Mouse (Mus musculus) heart, embryonic 13.5 days (tissue): Measurements from ENCODE around the gene Il1f10. TPM values are rescaled to one million over a fixed set of nuclear protein-coding genes. Genes with fewer than 3 reads are reported as not detected.

ENCODE experiments used
- ATAC-seq: fragments of 200-750 bp; cut with Nextera tagmentation; 2 replicates; pipeline ENCODE4 v1.8.0; 2017; ENCODE audit warnings: moderate TSS enrichment; ENCODE audit not compliant: insufficient number of reproducible peaks, low FRiP score, low TSS enrichment; ENCODE audit errors: extremely low read depth
- H3K27ac ChIP-seq: fragments of 300-500 bp; sonication (generic); replicated peaks from 2 replicates; pipeline ENCODE4 v1.5.1; 2015; ENCODE audit warnings: moderate library complexity, mild to moderate bottlenecking, inconsistent platforms
- H3K27me3 ChIP-seq: fragments of 300-500 bp; sonication (generic); replicated peaks from 2 replicates; pipeline ENCODE4 v1.6.1; 2015; ENCODE audit warnings: mild to moderate bottlenecking, inconsistent platforms
- H3K36me3 ChIP-seq: fragments of 300-500 bp; sonication (generic); 2 replicates; pipeline ENCODE4 v1.6.1; 2015; ENCODE audit warnings: mild to moderate bottlenecking, inconsistent platforms
- H3K4me1 ChIP-seq: fragments of 300-500 bp; sonication (generic); 2 replicates; pipeline ENCODE4 v1.6.1; 2015; ENCODE audit warnings: inconsistent platforms
- H3K4me2 ChIP-seq: fragments of 300-500 bp; sonication (generic); 2 replicates; pipeline ENCODE4 v1.6.1; 2015; ENCODE audit warnings: inconsistent platforms, mild to moderate bottlenecking, moderate library complexity
- H3K4me3 ChIP-seq: fragments of 300-500 bp; sonication (generic); 2 replicates; pipeline ENCODE4 v1.5.1; 2015; ENCODE audit warnings: moderate library complexity, mild to moderate bottlenecking, inconsistent platforms
- H3K9ac ChIP-seq: fragments of 300-500 bp; sonication (generic); 2 replicates; pipeline ENCODE4 v1.6.1; 2015; ENCODE audit warnings: inconsistent platforms, mild to moderate bottlenecking, moderate library complexity
- H3K9me3 ChIP-seq: fragments of 300-500 bp; sonication (generic); 2 replicates; pipeline ENCODE4 v1.6.1; 2016; ENCODE audit warnings: inconsistent platforms
- WGBS: fragments of 180-500 bp; shearing (Covaris S2); methylation state at CpG from one replicate; pipeline ENCODE4 v1.1.7; 2015; ENCODE audit warnings: mixed read lengths; 5-methylcytosine and 5-hydroxymethylcytosine counted together
- polyA plus RNA-seq: library from polyadenylated mRNA; unstranded; fragments of >200 nt; fragmentation: Nextera tagmentation; extraction: Ambion mirVana; gene quantifications from 2 replicates; pipeline ENCODE4 v1.2.1, GENCODE M21; 2015

Gene Il1f10
- not detected in 2 replicates for polyA plus RNA-seq

- Histone ChIP-seq H3K9me3 (no peaks in the 10 kb centered on the region), H3K36me3 (no peaks in the 10 kb centered on the region), H3K27ac (no peak within 1 kb of the TSS), H3K9ac (no peak within 1 kb of the TSS), H3K4me1 (peaks cover 3% of the 10 kb centered on the region; the same call in 1 of the 2 replicates), H3K4me3 (no peak within 1 kb of the TSS), H3K4me2 (no peak within 1 kb of the TSS), H3K27me3 (0 out of 2 replicates have a peak, but pooled peaks cover 2% of the 10 kb centered on the region)
- 69% methylated on average over 5 of the region's 5 CpGs for WGBS
- ATAC-seq: no peak
These were observed at the start of gene Il1f10 for GRCm38 (mm10) chr2:24290896-24291295. TSS of gene Il1f10 (plus strand) at chr2:24291196.

GRCm38 (mm10) chr2:24267503-24267902 is 23.5 kb upstream of the Il1f10 start:
- ATAC-seq: no peak
- Histone ChIP-seq H3K4me2 (no peak overlapping the region), H3K4me1 (no peaks in the 10 kb centered on the region), H3K4me3 (no peak overlapping the region), H3K27me3 (no peaks in the 10 kb centered on the region), H3K36me3 (no peaks in the 10 kb centered on the region), H3K9me3 (no peaks in the 10 kb centered on the region), H3K27ac (no peak overlapping the region), H3K9ac (no peak overlapping the region)
- 69% methylated on average over 1 of the region's 1 CpGs for WGBS

DNA sequence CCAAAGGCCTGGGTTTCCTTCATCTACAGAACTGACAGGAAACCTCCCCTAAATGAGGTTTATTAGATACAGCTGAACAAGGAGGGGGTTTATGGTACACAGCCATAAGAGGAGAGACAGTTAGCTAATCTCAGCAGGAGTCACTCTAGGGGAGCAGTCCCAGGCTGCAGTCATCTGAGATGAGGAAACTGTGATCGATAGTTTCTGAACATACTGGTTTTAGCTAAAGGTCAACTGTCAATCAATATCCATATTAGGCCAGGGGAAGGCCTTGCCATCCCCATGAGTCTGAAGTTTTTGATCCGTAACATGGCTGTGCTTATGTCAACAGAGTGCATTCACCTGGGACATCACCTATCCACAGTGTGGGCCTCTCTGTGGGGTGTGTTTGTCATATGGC is 17.4 kb upstream of the Il1f10 start:
- Histone ChIP-seq H3K27me3 (no peaks in the 10 kb centered on the region), H3K4me3 (no peak overlapping the region), H3K4me2 (no peak overlapping the region), H3K36me3 (no peaks in the 10 kb centered on the region), H3K9ac (no peak overlapping the region), H3K27ac (no peak overlapping the region), H3K9me3 (no peaks in the 10 kb centered on the region), H3K4me1 (no peaks in the 10 kb centered on the region)
- 79% methylated on average over 2 of the region's 2 CpGs for WGBS
- no peak for ATAC-seq

DNA sequence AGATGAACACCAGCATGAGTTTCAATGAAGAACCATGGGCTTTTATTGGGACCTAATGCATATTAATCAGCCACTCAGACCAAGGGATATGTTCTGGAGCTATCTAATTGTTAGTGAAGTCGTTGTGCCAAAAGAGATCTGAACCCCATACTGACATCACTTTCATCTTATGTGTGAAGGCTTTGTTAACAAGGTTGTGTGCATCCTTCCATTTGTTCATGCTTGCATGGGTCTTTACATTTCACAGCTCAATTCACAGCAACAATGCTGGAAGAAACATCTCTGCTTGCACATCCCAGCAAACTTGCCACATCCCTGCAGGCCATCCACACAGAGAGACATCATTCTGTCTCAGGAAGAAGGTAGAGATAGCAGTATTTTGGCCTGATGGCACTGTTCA is 15.8 kb upstream of the Il1f10 start:
- Histone ChIP-seq H3K36me3 (no peaks in the 10 kb centered on the region), H3K4me3 (no peak overlapping the region), H3K27ac (no peak overlapping the region), H3K27me3 (no peaks in the 10 kb centered on the region), H3K9me3 (no peaks in the 10 kb centered on the region), H3K4me2 (no peak overlapping the region), H3K9ac (no peak overlapping the region), H3K4me1 (no peaks in the 10 kb centered on the region)
- no peak for ATAC-seq
- 44% methylated on average over 1 of the region's 1 CpGs for WGBS

- ATAC-seq: no peak
These were observed 14.3 kb upstream of the Il1f10 start, which contains the start of gene Il1f5 for GRCm38 (mm10) chr2:24276654-24277053. TSS of gene Il1f5 (plus strand) at chr2:24276954.

GRCm38 (mm10) chr2:24294616-24295015 is 3.6 kb downstream of the Il1f10 start:
- 0 out of 2 replicates have a peak, but pooled peaks cover 7% of the 10 kb centered on the region for H3K27me3 ChIP-seq
- H3K4me2 ChIP-seq: no peak overlapping the region
- H3K9ac ChIP-seq: no peak overlapping the region
- ATAC-seq: no peak
- no peak overlapping the region for H3K4me3 ChIP-seq
- H3K9me3 ChIP-seq: no peaks in the 10 kb centered on the region
- peaks cover 3% of the 10 kb centered on the region; the same call in 1 of the 2 replicates for H3K4me1 ChIP-seq
- H3K27ac ChIP-seq: no peak overlapping the region
- 30% methylated on average over 1 of the region's 1 CpGs for WGBS
- H3K36me3 ChIP-seq: no peaks in the 10 kb centered on the region

More at GRCm38 (mm10) chr2:24276654-24277053, 14.3 kb upstream of the Il1f10 start, which contains the start of gene Il1f5:
- Histone ChIP-seq H3K4me3 (no peak within 1 kb of the TSS), H3K4me2 (no peak within 1 kb of the TSS), H3K36me3 (no peaks in the 10 kb centered on the region), H3K27ac (no peak within 1 kb of the TSS), H3K9ac (no peak within 1 kb of the TSS), H3K9me3 (no peaks in the 10 kb centered on the region), H3K4me1 (no peaks in the 10 kb centered on the region), H3K27me3 (0 out of 2 replicates have a peak, but pooled peaks cover 6% of the 10 kb centered on the region)

GRCm38 (mm10) chr2:24296837-24297236 is 5.8 kb downstream of the Il1f10 start:
- no peak overlapping the region for H3K27ac ChIP-seq
- H3K27me3 ChIP-seq: 0 out of 2 replicates have a peak, but pooled peaks cover 7% of the 10 kb centered on the region
- H3K4me2 ChIP-seq: no peak overlapping the region
- no peak overlapping the region for H3K4me3 ChIP-seq
- ATAC-seq: no peak
- no peaks in the 10 kb centered on the region for H3K9me3 ChIP-seq
- H3K4me1 ChIP-seq: no peaks in the 10 kb centered on the region
- no peaks in the 10 kb centered on the region for H3K36me3 ChIP-seq
- WGBS: 12% methylated on average over 3 of the region's 3 CpGs
- no peak overlapping the region for H3K9ac ChIP-seq

DNA sequence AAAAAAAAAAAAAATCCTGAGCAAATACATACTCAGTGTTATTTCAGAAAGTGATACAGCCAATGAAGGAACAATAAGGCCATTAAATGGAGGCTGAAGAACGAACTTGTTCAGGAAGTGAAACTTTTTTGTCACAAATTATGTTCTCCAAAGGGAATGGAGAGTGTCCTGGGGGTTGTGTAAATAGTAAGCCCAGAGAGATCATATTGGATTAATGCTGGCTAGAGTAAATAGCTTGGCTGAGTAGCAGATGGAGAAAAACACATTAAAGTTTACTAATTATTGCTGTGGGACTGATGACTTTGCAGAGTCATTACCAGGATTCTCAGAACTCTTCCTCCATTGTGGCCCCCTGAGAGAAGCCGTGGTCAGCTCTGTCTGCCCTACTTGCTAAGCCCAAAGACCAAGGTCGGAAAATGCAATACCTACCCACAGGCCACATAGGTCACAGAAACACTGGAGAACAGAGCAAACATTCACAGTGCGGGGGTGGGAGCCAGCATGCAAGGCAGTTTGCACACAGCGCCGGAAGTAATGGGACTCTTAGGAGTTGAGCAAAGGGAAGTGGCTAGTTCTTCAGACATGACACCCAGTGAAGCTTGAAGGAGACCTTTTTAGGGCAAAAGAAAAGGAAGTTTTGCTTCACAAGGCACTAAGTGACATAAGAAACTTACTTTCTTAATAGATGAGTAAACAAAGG is 20.5 kb downstream of the Il1f10 start:
- no peak overlapping the region for H3K9ac ChIP-seq
- no peaks in the 10 kb centered on the region for H3K27me3 ChIP-seq
- no peak overlapping the region for H3K4me2 ChIP-seq
- no peak overlapping the region for H3K27ac ChIP-seq
- H3K4me3 ChIP-seq: no peak overlapping the region
- ATAC-seq: no peak
- WGBS: 70% methylated on average over 6 of the region's 6 CpGs
- no peaks in the 10 kb centered on the region for H3K36me3 ChIP-seq
- H3K9me3 ChIP-seq: no peaks in the 10 kb centered on the region
- H3K4me1 ChIP-seq: no peaks in the 10 kb centered on the region

GRCm38 (mm10) chr2:24316919-24317318 is 25.9 kb downstream of the Il1f10 start:
- no peaks in the 10 kb centered on the region for H3K36me3 ChIP-seq
- no peaks in the 10 kb centered on the region for H3K9me3 ChIP-seq
- ATAC-seq: no peak
- H3K4me1 ChIP-seq: no peaks in the 10 kb centered on the region
- no peaks in the 10 kb centered on the region for H3K27me3 ChIP-seq
- no peak overlapping the region for H3K4me3 ChIP-seq
- 45% methylated on average over 1 of the region's 1 CpGs for WGBS
- H3K9ac ChIP-seq: no peak overlapping the region
- H3K4me2 ChIP-seq: no peak overlapping the region
- no peak overlapping the region for H3K27ac ChIP-seq

DNA sequence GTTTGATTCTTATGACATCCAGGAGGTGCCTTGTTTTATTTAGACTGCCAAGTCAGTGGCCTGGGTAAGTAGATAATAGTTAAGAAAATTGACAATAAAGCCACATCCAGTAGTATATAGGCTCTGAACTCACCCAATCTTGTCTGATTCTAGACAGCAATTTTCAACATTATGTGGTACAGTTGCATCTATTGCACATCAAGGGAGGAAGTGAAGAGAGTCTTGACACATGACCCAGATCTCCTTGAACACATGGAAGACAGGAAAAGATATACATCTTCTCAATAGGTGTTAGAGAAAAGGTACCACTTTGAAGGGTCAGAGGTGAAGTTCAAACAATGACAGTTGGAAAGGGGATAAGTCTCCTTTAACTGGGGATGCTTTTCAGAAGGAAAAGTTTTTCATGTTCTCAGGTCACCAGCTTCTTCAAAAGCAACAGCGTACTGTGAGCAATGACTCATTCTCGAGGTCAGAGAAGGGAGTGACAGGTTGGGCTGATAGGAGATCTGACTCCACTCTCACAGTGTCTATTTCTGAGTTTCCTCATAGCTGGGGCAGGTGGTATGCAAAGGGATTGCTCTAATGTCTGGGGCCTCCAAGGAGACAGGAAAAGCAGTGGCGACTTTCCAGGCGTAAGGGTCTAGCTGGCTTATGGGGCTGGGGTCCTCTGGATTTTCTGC is 27.1 kb downstream of the Il1f10 start:
- H3K27ac ChIP-seq: no peak overlapping the region
- H3K9ac ChIP-seq: no peak overlapping the region
- 51% methylated on average over 4 of the region's 4 CpGs for WGBS
- H3K9me3 ChIP-seq: no peaks in the 10 kb centered on the region
- H3K4me2 ChIP-seq: no peak overlapping the region
- no peaks in the 10 kb centered on the region for H3K4me1 ChIP-seq
- H3K36me3 ChIP-seq: no peaks in the 10 kb centered on the region
- no peak for ATAC-seq
- H3K27me3 ChIP-seq: no peaks in the 10 kb centered on the region
- no peak overlapping the region for H3K4me3 ChIP-seq

- 38% methylated on average over 3 of the region's 3 CpGs for WGBS
- no peak overlapping the region for H3K27ac ChIP-seq
- H3K27me3 ChIP-seq: no peaks in the 10 kb centered on the region
These were observed 44.3 kb downstream of the Il1f10 start for GRCm38 (mm10) chr2:24335333-24335732.

More at GRCm38 (mm10) chr2:24335333-24335732, 44.3 kb downstream of the Il1f10 start:
- Histone ChIP-seq H3K36me3 (no peaks in the 10 kb centered on the region), H3K4me2 (no peak overlapping the region), H3K4me1 (peaks cover 8% of the 10 kb centered on the region; the same call in 1 of the 2 replicates), H3K4me3 (no peak overlapping the region), H3K9me3 (no peaks in the 10 kb centered on the region), H3K9ac (no peak overlapping the region)
- ATAC-seq: no peak
